Mouse (Mus musculus) olfactory bulb, adult 2 months (tissue): ENCODE measurements around the gene Os9. TPM values are rescaled to one million over a fixed set of nuclear protein-coding genes. Genes with fewer than 3 reads are reported as not detected.
A peak's percentile ranks its signal among the peaks of the same experiment; 100 is the strongest.

ENCODE experiments used
- H3K27ac ChIP-seq: fragments of 200-500 bp; 2 replicates; pipeline ENCODE4 v1.5.1; 2012; ENCODE audit warnings: low read depth, low read length; ENCODE audit not compliant: insufficient read depth
- H3K4me1 ChIP-seq: fragments of 200-500 bp; 2 replicates; pipeline ENCODE4 v1.6.1; 2012; ENCODE audit warnings: low read length; ENCODE audit not compliant: control insufficient read depth, insufficient read depth
- H3K4me3 ChIP-seq: fragments of 200-500 bp; 2 replicates; pipeline ENCODE4 v1.5.1; 2012; ENCODE audit warnings: mild to moderate bottlenecking, low read depth, low read length, moderate library complexity; ENCODE audit not compliant: insufficient read depth
- CTCF ChIP-seq: fragments of 200-500 bp; IDR thresholded peaks from 2 replicates; pipeline ENCODE4 v1.5.1; 2012; ENCODE audit warnings: low read depth, mild to moderate bottlenecking, low read length, moderate library complexity; ENCODE audit not compliant: insufficient read depth
- POLR2A ChIP-seq: fragments of 200-500 bp; IDR thresholded peaks from 2 replicates; pipeline ENCODE4 v1.6.1; 2012; ENCODE audit warnings: mild to moderate bottlenecking, low read depth, low read length, moderate library complexity; ENCODE audit not compliant: insufficient read depth
- WGBS: fragments of 180-500 bp; shearing (Covaris S2); methylation state at CpG from one replicate; pipeline ENCODE4 v1.1.7; 2018; 5-methylcytosine and 5-hydroxymethylcytosine counted together
- polyA plus RNA-seq: library from polyadenylated mRNA; stranded (reverse); fragments of >200 nt; gene quantifications from 2 replicates; pipeline ENCODE4 v1.2.4, GENCODE M21; 2012; ENCODE audit warnings: low replicate concordance; ENCODE audit not compliant: missing spikeins, insufficient read depth, insufficient read length

Os9 gene
- polyA plus RNA-seq, 1 experiment: 124 TPM

- H3K4me3 ChIP-seq: no peak overlapping the region
- H3K4me1 ChIP-seq: no peaks in the 10 kb centered on the region
- no peak for TF ChIP-seq POLR2A
- TF ChIP-seq CTCF: no peak
- H3K27ac ChIP-seq: no peak overlapping the region
- 87% methylated on average over 16 of the region's 16 CpGs for WGBS
Observed at GRCm38 (mm10) chr10:127107563-127108261, 13.2 kb downstream of the Os9 start.

DNA sequence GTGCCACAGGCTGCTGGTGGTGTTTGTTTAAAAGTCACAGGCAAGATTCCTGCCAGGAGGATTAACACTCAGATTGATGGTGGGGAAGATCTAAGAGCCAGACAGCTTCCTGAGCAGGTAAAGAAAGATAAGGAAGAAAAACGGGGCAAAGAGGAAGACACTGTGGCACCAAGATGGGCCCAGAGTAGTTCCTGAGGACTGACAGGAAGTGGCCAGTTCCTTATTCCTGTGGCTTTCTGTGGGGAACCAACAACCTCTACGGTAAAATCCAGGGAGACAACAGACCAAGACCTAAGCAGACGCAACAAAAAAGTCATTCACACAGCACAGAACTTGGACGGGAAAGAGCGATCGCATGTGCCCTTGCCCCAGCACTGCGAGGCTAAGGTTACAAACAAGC lies 17.3 kb downstream of the Os9 start:
- WGBS: 61% methylated on average over 7 of the region's 7 CpGs
- TF ChIP-seq CTCF (no peak), POLR2A (no peak)
- no peaks in the 10 kb centered on the region for H3K4me1 ChIP-seq
- H3K27ac ChIP-seq: no peak overlapping the region
- no peak overlapping the region for H3K4me3 ChIP-seq

DNA sequence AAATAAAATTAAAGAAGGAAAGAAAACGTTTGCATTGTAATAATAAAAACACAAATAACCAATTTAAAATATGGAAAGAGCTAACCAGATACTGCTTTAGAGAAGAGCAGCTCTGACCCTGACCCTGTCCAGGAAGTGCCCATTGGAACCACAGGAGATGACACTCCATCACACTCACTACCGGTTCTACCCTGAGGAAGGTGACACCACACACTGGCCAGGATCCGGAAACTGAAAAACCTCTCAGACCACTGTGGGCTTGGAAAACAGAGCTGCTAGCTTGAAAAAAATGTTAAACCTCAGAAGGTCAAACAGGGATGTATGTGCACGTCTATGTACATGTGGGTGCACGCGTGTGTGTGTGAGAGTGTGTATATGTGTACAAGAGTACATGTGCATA lies 19.8 kb downstream of the Os9 start:
- TF ChIP-seq CTCF (no peak), POLR2A (no peak)
- no peak overlapping the region for H3K4me3 ChIP-seq
- 84% methylated on average over 6 of the region's 6 CpGs for WGBS
- peaks cover 21% of the 10 kb centered on the region for H3K4me1 ChIP-seq
- H3K27ac ChIP-seq: no peak overlapping the region

DNA sequence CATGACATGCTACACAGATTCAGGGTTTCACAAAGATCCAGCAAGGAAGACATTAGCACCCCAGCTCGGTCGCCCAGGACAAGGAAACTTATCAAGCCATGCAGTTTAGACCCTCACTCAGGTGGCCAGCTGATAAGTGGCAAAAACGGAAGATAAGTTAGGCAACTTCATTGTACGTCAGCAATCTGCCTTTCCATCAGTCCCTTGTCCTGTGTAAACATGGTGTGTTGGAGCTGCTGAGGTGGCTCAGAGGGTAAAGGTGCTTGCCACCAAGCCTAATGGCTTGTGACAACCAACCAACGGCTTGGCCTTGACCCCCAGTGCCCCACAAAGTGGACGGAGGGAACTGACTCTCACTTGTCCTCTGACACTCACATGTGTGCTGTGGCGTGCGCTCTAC lies 20.5 kb downstream of the Os9 start:
- no peak overlapping the region for H3K27ac ChIP-seq
- 91% methylated on average over 8 of the region's 8 CpGs for WGBS
- TF ChIP-seq POLR2A (no peak), CTCF (no peak)
- H3K4me3 ChIP-seq: no peak overlapping the region
- peaks cover 27% of the 10 kb centered on the region for H3K4me1 ChIP-seq

- no peak overlapping the region for H3K27ac ChIP-seq
- H3K4me1 ChIP-seq: peaks cover 30% of the 10 kb centered on the region
- H3K4me3 ChIP-seq: no peak overlapping the region
- TF ChIP-seq CTCF: no peak
- TF ChIP-seq POLR2A: no peak
- WGBS: 91% methylated on average over 15 of the region's 15 CpGs
Observed at GRCm38 (mm10) chr10:127099868-127100267, 21.1 kb downstream of the Os9 start.

GRCm38 (mm10) chr10:127099191-127099590 lies 21.7 kb downstream of the Os9 start:
- Histone ChIP-seq H3K27ac (no peak overlapping the region), H3K4me3 (no peak overlapping the region), H3K4me1 (peaks cover 36% of the 10 kb centered on the region)
- WGBS: 86% methylated on average over 10 of the region's 10 CpGs
- TF ChIP-seq POLR2A (no peak), CTCF (no peak)

DNA sequence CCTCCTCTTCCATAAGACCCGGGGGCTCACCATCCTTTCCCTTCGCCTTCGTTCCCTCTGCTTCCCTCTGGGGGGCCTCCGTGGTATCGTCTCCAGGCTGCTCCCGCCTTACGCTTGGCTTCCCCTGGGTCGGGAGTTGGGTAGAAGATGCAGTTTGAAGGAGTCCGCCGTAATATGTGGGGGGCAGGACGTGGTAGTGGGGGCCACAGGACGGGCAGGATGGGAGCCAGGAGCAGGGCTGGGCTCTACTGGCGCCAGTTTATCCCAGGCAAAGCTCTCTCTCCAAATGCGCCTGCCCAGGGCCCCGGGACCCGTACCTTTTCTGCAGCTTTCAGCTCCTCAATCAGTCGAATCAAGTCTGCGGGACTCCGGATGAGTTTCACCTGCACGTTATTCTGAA lies 22.4 kb downstream of the Os9 start:
- Histone ChIP-seq H3K4me3 (no peak overlapping the region), H3K4me1 (peaks cover 43% of the 10 kb centered on the region), H3K27ac (no peak overlapping the region)
- no peak for TF ChIP-seq POLR2A
- TF ChIP-seq CTCF: no peak
- WGBS: 68% methylated on average over 20 of the region's 20 CpGs

DNA sequence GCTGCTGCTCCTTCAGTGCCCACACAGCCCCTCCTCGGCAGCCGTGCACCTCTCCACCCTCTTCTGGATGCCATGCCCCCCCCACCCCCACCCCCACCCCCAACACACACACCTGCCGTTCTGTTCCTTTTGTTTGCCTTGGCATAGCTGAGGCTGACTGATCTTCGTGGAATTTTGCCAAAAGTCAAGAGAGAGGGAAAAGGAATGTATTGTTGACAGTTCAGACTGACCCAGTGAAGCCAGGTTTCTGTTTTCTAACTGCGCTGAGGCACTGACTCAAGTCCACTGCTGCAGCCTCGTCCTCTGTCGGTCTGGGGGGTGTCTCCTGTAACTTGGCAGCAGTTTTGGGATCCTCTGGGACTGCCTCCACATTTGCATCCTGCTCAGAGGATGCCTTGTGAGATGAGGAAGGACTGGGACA lies 26.5 kb downstream of the Os9 start:
- Histone ChIP-seq H3K27ac (peak overlapping the region; percentile 35; the same call in 1 of the 2 replicates), H3K4me3 (no peak overlapping the region), H3K4me1 (peaks cover 72% of the 10 kb centered on the region)
- WGBS: 6% methylated on average over 7 of the region's 7 CpGs
- TF ChIP-seq POLR2A: no peak
- TF ChIP-seq CTCF: no peak

- H3K4me3 ChIP-seq: no peak overlapping the region
- H3K4me1 ChIP-seq: peaks cover 73% of the 10 kb centered on the region
- WGBS: 42% methylated on average over 4 of the region's 4 CpGs
- TF ChIP-seq CTCF: no peak
- TF ChIP-seq POLR2A: no peak
- H3K27ac ChIP-seq: no peak overlapping the region
Observed at GRCm38 (mm10) chr10:127092742-127093141, 28.2 kb downstream of the Os9 start.
